Mouse (Mus musculus) heart, postnatal 36 days (tissue): Measurements from ENCODE around the gene Ccdc157. TPM values are rescaled to one million over a fixed set of nuclear protein-coding genes. Genes with fewer than 3 reads are reported as not detected.
"Not testable (repeated sequence)": the region's sequence is repeated elsewhere in the genome, so short reads cannot be mapped to it uniquely, and the experiment has no call there.

ENCODE experiments used
- DNase-seq, 2 experiments: peaks; one replicate each; pipeline ENCODE4 v3.0.0; 2021 to 2022
- intact Hi-C: fragments of 180-260 bp; cut with DNase I; formaldehyde crosslinking; loops from one replicate; pipeline ENCODE4 v1.15.1; 2025
- total RNA-seq, 2 experiments: library from RNA; stranded (reverse); gene quantifications; 2 replicates each; pipeline ENCODE4 v1.2.3; 2021

Gene Ccdc157
- total RNA-seq, 2 experiments from 2014 or later = 5.0 to 5.3 TPM

DNA sequence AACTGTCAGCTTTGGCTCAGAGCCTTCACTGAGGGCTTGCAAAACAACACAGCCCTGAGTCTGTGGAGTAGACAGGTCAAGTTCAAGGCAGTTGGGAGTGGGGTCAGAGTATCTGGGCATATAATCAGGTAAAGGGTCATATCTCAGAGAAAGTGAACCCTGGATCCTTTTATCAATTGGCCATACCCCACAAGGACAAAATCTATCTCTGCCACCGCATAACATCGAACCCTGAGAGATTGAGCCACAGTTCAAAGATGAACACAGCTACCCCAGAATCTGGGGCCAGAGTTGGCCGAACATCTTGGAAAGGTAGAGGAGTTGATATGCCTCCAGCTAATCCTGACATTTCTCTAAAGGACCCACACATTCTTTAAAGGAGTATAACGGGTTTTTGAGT lies 48.1 kb downstream of the Ccdc157 start:
- DNase-seq = no peak
- intact Hi-C loops = loop anchor here (5.0 kb wide), 1 partner anchor 755 kb away; no protein-coding TSS in a partner anchor

DNA sequence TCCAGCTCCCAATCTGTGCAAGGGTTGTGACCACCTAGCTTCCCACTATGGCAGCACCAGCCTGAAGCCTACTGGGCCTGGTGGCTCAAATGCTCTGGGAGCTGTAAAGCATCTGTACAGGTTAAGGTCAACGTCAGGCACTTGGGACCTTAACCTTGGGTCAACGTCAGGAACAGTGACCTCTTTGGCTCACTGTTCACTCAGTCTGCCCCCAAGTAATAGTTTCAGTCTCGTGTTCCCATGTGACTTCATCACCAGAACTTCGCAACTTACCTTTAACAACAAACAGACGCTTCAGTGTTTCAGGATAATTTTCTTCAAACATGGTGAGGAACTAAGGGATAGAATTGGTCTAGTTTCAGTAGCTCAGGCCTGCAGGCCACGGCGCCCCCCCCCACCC lies 51.4 kb downstream of the Ccdc157 start:
- intact Hi-C loops = no loop called here
- DNase-seq = no peak

- DNase-seq, intact Hi-C loops: not testable (repeated sequence)
These were observed 52.2 kb downstream of the Ccdc157 start for GRCm38 (mm10) chr11:4107901-4108300.

DNA sequence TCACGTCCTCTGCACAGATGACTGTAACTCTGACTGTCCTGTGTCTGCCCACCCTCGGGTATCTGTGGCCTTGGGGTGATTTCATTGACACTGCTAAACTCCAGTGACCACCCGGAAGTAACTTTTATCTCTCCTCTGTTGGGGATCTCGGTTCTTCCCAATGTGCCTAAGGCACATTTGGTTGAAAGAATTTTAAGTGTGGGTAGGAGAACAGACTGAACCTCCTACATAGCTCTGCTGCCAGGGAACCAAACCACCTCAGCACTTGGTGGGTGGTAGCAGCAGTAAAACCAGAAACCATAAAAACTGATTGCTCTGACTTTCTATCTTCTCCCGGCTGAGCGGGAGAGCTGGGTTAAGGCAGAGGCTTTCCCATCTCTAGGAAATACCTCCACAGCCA lies 54.6 kb downstream of the Ccdc157 start:
- intact Hi-C loops = no loop called here

DNA sequence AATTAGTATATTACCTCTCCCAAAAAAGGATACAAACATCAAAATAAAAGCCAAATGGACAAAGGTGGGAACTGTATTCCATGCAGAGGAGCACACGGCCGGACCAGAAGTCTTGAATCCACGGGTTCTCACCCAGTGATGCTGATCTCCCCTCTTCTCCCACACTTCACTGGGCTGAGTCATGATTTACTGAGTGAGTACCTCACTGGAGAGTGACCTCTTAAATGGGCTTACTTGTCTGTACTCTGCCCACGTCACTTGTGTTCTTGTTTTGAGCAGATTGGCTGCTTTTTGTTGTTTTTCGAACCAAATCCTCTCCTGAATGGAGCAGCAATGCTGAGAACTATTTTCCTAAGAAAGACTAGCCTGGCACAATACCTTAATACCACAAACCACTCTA lies 55.1 kb downstream of the Ccdc157 start:
- no peak for DNase-seq
- intact Hi-C loops = no loop called here

More for the DNA sequence above, 54.6 kb downstream of the Ccdc157 start:
- no peak for DNase-seq

- no peak for DNase-seq
- intact Hi-C loops = no loop called here
These were observed 56.6 kb downstream of the Ccdc157 start for GRCm38 (mm10) chr11:4103522-4103921.

DNA sequence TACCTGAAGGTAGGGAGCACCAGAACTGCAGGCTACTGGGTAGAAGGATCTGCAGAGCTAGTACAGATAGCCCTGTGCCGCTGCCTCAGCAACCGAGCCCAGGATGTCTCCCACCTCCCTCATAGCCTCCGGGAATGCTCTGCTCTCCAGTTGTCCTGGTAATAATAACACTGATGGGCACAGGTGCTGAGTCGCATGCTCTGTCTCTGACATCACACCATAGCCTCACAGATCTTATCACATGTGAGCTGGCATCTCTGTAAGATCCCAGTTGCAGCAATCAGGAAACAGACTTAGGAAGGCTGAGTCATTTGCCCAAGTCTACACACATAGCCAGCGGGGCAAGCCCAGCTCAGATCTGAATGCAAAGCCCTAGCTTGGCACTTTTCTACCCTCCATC lies 58.2 kb downstream of the Ccdc157 start:
- intact Hi-C loops = no loop called here
- no peak for DNase-seq

DNA sequence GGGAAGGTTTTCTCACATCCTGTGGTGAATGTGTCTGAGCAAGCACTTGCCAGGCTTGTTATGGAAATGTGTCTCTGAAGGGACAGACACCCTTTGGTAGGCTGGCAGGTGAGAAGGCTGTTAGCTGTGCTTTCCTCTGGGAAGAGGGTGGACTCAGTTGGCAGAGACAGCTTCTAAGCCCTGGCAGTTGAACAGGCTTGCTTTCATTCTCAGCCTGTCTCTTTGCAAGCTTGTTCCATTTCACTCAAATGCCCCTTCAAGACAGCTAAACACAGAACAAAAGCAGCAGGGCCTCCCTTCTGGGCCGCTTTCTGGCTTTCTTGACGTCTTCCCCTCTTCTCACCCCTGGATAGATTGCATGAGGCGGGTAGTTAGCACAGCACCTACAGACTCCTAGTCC lies 60.6 kb downstream of the Ccdc157 start:
- intact Hi-C loops = loop anchor here (10.0 kb wide), 1 partner anchor 995 kb away; the partner anchor contains the start of genes Ewsr1 and Rhbdd3

GRCm38 (mm10) chr11:4098816-4099215 lies 61.3 kb downstream of the Ccdc157 start:
- no peak for DNase-seq
- intact Hi-C loops = loop anchor here (10.0 kb wide), 1 partner anchor 996 kb away; the partner anchor contains the start of genes Ewsr1 and Rhbdd3

More for the DNA sequence above, 60.6 kb downstream of the Ccdc157 start:
- DNase-seq = no peak

- no peak for DNase-seq
- intact Hi-C loops = loop anchor here (10.0 kb wide), 1 partner anchor 997 kb away; the partner anchor contains the start of genes Ewsr1 and Rhbdd3
These were observed 62.0 kb downstream of the Ccdc157 start for GRCm38 (mm10) chr11:4098120-4098519.

GRCm38 (mm10) chr11:4097091-4097621 lies 62.9 kb downstream of the Ccdc157 start:
- intact Hi-C loops = loop anchor here (10.0 kb wide), 1 partner anchor 998 kb away; the partner anchor contains the start of genes Ewsr1 and Rhbdd3
- DNase-seq = no peak

- peak; percentile 96 to 97 for DNase-seq
- intact Hi-C loops = loop anchor here (10.0 kb wide), 1 partner anchor 998 kb away; the partner anchor contains the start of genes Ewsr1 and Rhbdd3
These were observed 63.8 kb downstream of the Ccdc157 start for GRCm38 (mm10) chr11:4096054-4096984.

GRCm38 (mm10) chr11:4095171-4096053 lies 64.7 kb downstream of the Ccdc157 start, which contains the start of gene Mtfp1:
TSS of gene Mtfp1 (minus strand) at chr11:4095445.
- intact Hi-C loops = loop anchor here (10.0 kb wide), 1 partner anchor 999 kb away; the partner anchor contains the start of genes Ewsr1 and Rhbdd3
- DNase-seq = peak; percentile 63 to 68

DNA sequence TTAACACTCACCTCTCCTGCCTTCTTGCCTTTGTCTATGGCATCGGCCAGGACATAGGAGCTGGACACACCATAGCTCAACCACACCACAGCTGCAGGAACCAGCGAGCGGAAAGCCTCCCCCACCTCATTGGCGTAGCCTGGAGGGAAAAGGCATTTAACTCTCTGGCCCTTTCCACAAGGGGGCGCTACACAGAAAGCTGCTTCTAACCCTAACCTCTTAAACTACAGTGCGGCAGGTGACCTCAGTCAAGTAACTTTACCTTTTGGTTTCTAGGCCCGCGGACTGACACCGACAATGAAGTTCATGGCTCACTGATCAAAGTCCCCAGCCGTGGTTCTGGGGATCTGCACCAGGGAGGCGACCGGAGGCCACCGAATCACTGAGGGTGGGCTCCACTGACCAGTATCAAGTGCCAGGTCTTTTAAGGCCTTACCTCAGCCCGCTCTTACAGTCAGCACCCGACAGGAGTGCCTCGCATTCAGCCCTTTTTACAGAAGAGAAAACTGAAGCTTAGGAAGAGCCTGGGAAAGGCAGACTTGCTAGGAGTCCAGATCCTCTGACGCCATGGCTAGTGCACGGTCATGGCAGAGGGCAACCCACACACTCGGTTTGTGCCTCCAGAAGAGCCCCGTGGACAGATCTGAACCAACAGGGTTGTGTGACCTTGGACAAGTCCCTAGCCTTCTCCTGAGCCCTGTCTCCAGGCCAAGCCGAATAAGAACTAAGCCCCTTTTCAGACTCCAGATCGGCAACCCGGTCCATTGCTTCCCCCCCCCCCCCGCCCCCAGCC lies 65.5 kb downstream of the Ccdc157 start:
- intact Hi-C loops = loop anchor here (10.0 kb wide), 1 partner anchor 1000 kb away; the partner anchor contains the start of genes Ewsr1 and Rhbdd3
- peak; percentile 71 to 72 for DNase-seq

DNA sequence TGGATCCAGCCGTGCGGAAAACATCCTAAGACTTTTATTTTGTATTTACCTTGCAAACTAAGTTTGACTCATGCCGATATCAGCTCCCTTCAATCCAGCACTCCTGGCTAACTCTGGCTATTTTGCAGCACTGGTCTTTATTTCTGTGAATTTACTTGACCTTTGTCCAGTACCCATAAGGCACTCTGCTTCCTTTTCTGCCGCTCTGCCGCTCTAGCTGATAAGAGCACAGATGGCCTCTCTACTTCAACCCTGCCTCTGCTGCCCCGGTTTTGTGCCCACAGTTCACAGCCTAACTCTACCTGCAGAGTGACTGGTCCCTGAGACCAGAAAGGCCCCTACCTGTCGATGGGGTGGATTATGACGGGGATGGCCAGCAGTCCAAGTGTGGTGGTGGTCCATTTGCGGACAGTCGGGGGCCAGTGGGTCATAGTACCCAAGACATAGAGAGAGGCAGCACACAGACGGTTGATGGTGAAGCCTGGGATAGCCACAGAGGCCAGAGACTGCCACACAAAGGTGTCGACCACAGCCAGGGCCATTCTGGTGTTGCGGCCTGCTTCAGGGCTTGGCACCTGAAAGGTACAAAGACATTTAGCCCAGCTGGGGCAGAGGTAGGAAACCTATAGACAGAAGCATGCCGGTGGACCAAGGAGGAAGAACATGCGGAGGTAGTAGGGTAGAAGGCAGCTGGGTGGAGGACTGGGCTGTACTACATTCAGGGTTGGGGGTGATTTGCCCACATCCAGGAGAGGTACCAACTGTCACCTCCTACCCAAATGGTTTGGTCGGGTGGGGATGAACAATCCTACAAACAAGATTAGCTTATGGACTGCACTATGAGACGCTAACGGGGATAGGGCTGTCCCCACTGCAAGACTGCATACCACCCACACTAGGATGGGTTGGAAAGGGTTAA lies 66.4 kb downstream of the Ccdc157 start:
- DNase-seq = no peak
- intact Hi-C loops = loop anchor here (10.0 kb wide), 1 partner anchor 1001 kb away; the partner anchor contains the start of genes Ewsr1 and Rhbdd3
